Mouse (Mus musculus) lung, postnatal 10 days (tissue): Measurements from ENCODE around the gene Zfp429.
"Not testable (repeated sequence)": the region's sequence is repeated elsewhere in the genome, so short reads cannot be mapped to it uniquely, and the experiment has no call there.

Experiments
- DNase-seq: peaks from one replicate; pipeline ENCODE4 v3.0.0; 2021

Zfp429 gene

DNA sequence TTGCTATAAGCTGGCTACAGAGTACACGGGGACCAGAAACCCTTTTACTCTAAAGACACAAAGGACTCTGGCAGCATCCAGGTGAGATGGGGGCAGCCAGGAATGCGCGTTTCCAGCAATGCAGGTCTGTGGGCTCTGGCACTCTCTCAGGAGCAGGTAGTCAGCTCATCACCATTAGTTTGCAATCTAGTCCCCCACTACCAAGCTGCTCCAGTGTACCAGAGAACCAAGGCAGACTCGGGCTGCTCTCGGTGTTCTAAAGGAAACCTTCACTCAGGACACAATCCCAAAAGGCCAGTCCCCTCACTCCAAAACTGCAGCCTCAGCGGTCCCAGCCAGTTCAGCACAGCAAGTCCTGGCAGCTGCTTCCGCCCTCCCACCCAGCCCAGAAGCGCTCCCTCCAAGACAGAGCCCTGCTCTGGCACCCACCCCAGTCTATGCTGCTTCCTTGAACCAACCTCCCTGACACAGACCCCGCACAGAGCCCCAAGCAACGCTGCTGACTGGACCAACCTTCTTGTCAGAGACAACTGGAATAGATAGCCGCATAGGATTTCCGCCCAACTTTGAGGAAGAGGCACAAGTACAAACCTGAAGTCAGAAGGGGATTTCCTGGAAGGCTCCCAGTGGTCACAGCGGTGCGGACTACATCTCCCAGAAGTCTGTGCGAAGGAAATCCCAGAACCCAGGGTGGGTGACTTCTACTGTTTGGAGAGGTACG, at the start of gene Zfp429:
TSS of gene Zfp429 (minus strand) at position 637 of the 721 bp plus-strand sequence.
- peak; percentile 82 for DNase-seq

GRCm38 (mm10) chr13:67437095-67437494, 37.5 kb upstream of the Zfp429 start:
- DNase-seq, result not testable (repeated sequence)

DNA sequence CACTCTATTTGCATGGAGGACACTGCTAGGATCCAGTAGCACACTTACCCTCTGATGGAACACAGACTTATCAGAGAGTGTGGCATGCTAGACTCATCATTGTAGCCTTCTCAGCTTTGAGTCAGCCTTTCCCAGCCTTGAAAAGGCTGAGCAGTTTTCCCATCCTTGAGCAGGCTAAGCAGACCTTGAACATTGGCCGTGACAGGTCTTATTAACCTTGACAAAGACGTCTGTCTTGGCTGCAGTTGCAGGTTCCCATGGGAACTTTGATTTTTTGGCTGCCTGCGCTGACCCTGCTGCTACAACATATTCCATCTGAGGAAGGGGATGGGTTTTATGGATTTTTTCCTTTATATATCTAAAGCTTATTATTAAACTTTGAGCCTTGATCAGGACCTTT, 28.5 kb upstream of the Zfp429 start:
- DNase-seq, result no peak

DNA sequence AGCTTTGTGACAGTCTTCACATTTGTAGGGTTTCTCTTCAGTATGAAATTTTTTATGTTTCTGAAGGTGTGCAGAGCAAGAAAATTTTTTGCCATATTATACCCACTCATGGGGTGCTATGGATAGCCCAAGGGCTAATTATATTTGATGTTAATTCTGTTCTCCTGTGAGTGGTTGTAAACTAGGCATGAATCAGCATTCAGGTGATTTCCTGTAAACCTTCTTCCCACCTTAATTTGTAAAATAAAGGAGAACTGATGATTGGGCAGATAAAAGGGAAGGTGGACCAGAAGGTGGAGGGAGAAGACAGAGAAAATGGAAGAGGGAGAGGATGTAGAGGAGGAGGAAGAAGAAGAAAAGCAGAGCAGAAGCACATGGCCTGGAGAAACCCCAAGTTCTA, 26.1 kb upstream of the Zfp429 start:
- DNase-seq, result not testable (repeated sequence)

DNA sequence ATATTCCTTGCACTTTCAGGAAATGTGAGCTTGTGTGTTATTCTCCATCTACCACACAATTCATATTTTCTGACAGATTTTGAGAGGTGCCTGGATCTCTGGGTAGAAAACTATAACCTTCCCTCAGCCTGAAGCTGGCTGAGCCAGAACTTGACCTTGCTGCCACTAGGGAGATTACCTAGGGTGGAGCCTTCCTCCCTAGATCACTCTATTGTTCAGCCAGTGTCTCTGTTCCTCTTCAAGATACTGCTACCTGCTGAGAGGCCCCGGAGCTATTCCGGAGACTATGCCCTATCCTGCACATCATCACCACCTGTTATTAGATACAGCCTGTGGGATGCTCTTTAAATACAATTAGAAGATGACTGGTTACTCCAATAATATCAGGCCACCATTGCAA, 22.9 kb upstream of the Zfp429 start:
- not testable (repeated sequence) for DNase-seq

- DNase-seq, result peak; percentile 36
Measured at GRCm38 (mm10) chr13:67421207-67421857, 21.7 kb upstream of the Zfp429 start, which contains the start of gene Zfp459. Gene Zfp459, minus strand, starts transcription at chr13:67421418.

DNA sequence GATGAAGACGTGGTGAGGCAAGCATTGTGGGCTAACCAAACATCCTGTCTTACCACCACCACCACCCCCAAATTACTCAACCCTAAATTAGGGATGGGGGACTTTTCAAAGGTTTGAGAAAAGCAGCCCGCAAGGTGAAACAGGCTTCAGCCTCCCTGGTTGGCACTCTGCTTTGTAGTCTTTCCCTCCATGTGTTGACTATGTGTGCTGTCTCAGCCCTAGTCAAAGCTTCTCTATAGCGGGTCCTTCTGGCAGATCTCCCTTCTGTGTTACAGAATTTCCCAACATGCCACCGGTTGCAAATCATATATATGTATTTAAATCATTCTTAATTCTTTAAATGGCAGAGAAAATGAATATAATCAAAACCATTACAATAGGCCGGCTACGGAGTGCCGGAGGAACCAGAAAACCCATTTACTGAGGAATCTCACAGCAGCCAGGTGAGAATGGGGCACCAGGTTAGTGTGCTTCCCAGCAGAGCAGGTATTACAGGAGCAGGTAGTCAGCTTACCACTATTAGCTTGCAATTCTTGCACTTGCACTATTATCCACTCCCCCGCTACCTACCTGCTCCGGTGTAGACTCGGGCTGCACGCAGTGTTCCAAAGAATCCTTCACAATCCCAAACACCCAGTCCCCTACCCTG, 21.1 kb upstream of the Zfp429 start:
- no peak for DNase-seq

DNA sequence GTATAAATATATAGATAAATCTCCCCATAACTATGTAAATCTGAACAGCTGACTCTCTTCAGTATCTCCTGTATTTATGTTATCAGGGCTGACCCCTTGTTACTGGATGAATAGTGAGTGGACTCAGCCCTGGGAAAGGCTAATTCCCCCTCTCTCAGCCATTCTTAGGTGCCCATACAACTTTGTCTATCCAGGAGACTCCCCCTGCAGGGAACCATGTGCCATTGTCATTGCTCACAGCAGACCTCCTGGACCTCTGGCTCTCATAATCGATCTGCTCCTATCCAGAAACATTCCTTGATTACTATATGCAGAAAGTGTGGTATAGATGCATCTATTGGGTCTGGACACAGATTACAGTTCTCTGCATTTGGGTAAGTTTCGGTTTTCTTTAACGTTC, 17.2 kb upstream of the Zfp429 start:
- no peak for DNase-seq

- no peak for DNase-seq
Measured at GRCm38 (mm10) chr13:67415759-67416158, 16.1 kb upstream of the Zfp429 start.

DNA sequence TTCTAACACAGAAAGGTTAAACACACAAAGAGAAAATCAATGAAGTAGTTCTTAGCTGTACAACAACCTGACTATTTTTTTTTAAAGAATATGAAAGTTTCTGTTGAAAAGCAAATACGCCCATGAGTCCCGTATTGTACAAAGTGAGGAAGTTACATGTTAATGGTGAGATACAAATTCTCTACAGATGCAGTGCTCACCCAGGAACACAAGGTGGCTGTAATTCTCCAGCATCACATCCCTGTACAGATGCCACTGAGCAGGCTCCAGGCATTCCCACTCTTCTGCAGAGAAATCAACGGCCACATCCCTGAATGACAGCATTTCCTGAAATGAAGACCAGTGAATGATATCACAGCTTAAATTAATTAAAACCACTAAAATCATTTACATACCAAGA, 14.0 kb upstream of the Zfp429 start:
- DNase-seq, result not testable (repeated sequence)

- DNase-seq, result not testable (repeated sequence)
Measured at GRCm38 (mm10) chr13:67376255-67376654, 23.4 kb downstream of the Zfp429 start.

DNA sequence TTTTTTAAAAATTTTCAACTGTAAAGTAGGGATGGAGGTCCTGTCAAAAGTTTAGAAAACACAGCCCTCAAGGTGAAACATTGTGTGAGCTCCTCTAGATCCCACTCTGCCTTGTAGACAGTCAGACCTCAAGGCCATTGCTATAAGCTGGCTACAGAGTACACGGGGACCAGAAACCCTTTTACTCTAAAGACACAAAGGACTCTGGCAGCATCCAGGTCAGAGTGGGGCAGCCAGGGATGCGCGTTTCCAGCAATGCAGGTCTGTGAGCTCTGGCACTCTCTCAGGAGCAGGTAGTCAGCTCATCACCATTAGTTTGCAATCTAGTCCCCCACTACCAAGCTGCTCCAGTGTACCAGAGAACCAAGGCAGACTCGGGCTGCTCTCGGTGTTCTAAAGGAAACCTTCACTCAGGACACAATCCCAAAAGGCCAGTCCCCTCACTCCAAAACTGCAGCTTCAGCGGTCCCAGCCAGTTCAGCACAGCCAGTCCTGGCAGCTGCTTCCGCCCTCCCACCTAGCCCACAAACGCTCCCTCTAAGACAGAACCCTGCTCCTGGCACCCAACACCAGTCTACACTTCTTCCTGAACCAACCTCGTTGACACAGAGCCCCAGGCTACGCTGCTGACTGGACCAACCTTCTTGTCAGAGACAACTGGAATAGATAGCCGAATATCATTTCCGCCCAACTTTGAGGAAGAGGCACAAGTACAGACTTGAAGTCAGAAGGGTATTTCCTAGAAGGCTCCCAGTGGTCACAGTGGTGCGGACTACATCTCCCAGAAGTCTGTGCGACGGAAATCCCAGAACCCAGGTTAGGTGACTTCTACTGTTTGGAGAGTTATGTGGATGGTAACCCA, 24.3 kb downstream of the Zfp429 start, which contains the start of the genes Gm28041 and Zfp456:
TSS of gene Gm28041 (minus strand) at position 684 of the 862 bp plus-strand sequence.
TSS of gene Zfp456 (minus strand) at position 761 of the 862 bp plus-strand sequence.
- DNase-seq, result peak; percentile 79

- peak; percentile 94 for DNase-seq
Measured at GRCm38 (mm10) chr13:67360131-67360744, 39.4 kb downstream of the Zfp429 start, which contains the start of the genes Gm28044 and Zfp953. Gene Gm28044, minus strand, starts transcription at chr13:67360536. Gene Zfp953, minus strand, starts transcription at chr13:67360605.

DNA sequence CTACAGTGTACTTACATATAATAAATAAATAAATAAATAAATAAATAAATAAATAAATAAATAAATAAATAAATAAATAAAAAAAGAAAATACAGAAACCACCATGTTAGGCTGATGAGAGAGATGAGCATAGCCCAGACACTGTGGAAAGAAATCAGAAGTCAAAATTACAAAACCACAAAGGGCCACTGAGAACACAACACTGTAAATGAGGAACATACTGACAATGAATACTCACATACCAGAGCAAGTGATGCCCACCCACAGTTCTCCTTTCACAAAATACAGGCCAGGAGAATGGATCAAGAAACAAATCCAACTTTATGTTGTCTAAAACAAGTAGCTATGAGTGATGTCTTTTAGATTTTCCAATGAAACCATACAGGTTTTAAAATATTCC, 47.8 kb downstream of the Zfp429 start:
- DNase-seq, result no peak

DNA sequence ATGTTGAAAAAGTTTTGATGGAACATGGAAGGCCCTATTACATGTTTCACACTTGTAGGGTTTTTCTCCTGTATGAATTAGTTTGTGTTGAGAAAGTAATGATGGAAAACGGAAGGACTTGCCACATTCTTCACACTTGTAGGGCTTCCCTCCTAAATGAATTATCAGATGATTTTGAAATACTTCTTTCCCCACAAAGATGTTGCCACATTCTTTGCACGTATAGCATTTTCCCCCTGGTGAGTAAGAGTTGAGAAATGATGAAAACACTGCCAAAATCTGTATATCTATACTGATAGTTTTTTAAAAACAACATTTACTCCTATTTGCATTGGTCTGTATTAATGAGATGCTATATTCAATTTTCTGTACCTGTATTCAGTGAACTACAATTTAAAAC, 56.2 kb downstream of the Zfp429 start:
- DNase-seq, result no peak
